Mouse (Mus musculus) MEL (cell line): ENCODE data around the gene Derl2. TPM values are rescaled to one million over a fixed set of nuclear protein-coding genes. Genes with fewer than 3 reads are reported as not detected.
A peak's percentile ranks its signal among the peaks of the same experiment; 100 is the strongest.

ENCODE experiments used
- DNase-seq: peaks from one replicate; pipeline ENCODE4 v3.0.0; 2011; ENCODE audit warnings: low read depth, low spot score
- H3K27ac ChIP-seq: 2 replicates; pipeline ENCODE4 v1.5.1; 2012; ENCODE audit warnings: low read depth, mild to moderate bottlenecking, control low read depth, low read length, moderate library complexity; ENCODE audit not compliant: control insufficient read depth
- H3K27me3 ChIP-seq, 2 experiments: fragments of 150-350 bp in 1 of 2; sonication (generic) in 1 of 2; 2 replicates each; pipeline ENCODE4 v1.6.1; 2012; ENCODE audit warnings: low read length in 2 of 2, mild to moderate bottlenecking in 2 of 2, improper control_type of control experiment in 1 of 2, moderate library complexity in 1 of 2; ENCODE audit not compliant: insufficient read depth in 2 of 2, control insufficient read depth in 1 of 2
- H3K36me3 ChIP-seq, 2 experiments: 2 replicates each; pipeline ENCODE4 v1.6.1; 2012 to 2014; ENCODE audit warnings: low read length in 2 of 2, improper control_type of control experiment in 1 of 2, inconsistent platforms in 1 of 2, mild to moderate bottlenecking in 1 of 2; ENCODE audit not compliant: insufficient read depth in 2 of 2, control insufficient read depth in 1 of 2
- H3K4me1 ChIP-seq, 2 experiments: fragments of 150-350 bp in 1 of 2; sonication (generic) in 1 of 2; 2 replicates each; pipeline ENCODE4 v1.6.1; 2012; ENCODE audit warnings: low read length in 2 of 2, improper control_type of control experiment in 1 of 2, mild to moderate bottlenecking in 1 of 2; ENCODE audit not compliant: insufficient read depth in 2 of 2, control insufficient read depth in 1 of 2
- H3K4me3 ChIP-seq, 2 experiments: fragments of 150-350 bp in 1 of 2; sonication (generic) in 1 of 2; 2 replicates each; pipeline ENCODE4 v1.5.1; 2012; ENCODE audit warnings: low read depth in 2 of 2, low read length in 2 of 2, mild to moderate bottlenecking in 2 of 2, moderate library complexity in 2 of 2, control low read depth in 1 of 2, improper control_type of control experiment in 1 of 2; ENCODE audit not compliant: control insufficient read depth in 1 of 2, insufficient read depth in 1 of 2
- H3K79me2 ChIP-seq: 2 replicates; pipeline ENCODE4 v1.6.1; 2012; ENCODE audit warnings: mild to moderate bottlenecking, low read length, moderate library complexity; ENCODE audit not compliant: control insufficient read depth, poor library complexity, insufficient read depth
- H3K9ac ChIP-seq: 2 replicates; pipeline ENCODE4 v1.6.1; 2012; ENCODE audit warnings: low read depth, mild to moderate bottlenecking, control low read depth, low read length, moderate library complexity; ENCODE audit not compliant: control insufficient read depth, poor library complexity, severe bottlenecking
- H3K9me3 ChIP-seq: fragments of 150-350 bp; sonication (generic); replicated peaks from 2 replicates; pipeline ENCODE4 v1.6.1; 2012; ENCODE audit warnings: mild to moderate bottlenecking, low read length, improper control_type of control experiment, moderate library complexity; ENCODE audit not compliant: insufficient read depth
- BHLHE40 ChIP-seq: IDR thresholded peaks from 2 replicates; pipeline ENCODE4 v1.6.1; 2012; ENCODE audit warnings: low read depth, mild to moderate bottlenecking, inconsistent platforms, low read length, improper control_type of control experiment, borderline replicate concordance
- CHD1 ChIP-seq: IDR thresholded peaks from 2 replicates; pipeline ENCODE4 v1.6.1; 2012; ENCODE audit warnings: low read depth, mild to moderate bottlenecking, inconsistent platforms, low read length, improper control_type of control experiment
- CHD2 ChIP-seq: IDR thresholded peaks from 2 replicates; pipeline ENCODE4 v1.6.1; 2011; ENCODE audit warnings: low read length, improper control_type of control experiment
- CTCF ChIP-seq, 3 experiments: IDR thresholded peaks in 2 of 3; conservative IDR thresholded peaks in 1 of 3; 2 replicates each; pipeline ENCODE4 v1.5.1; 2011 to 2012; ENCODE audit warnings: low read length in 3 of 3, low read depth in 2 of 3, mild to moderate bottlenecking in 2 of 3, improper control_type of control experiment in 1 of 3, inconsistent platforms in 1 of 3, mixed read lengths in 1 of 3, moderate library complexity in 1 of 3; ENCODE audit not compliant: control insufficient read depth in 1 of 3, insufficient read depth in 1 of 3, poor library complexity in 1 of 3, severe bottlenecking in 1 of 3
- ELF1 ChIP-seq: IDR thresholded peaks from 2 replicates; pipeline ENCODE4 v1.6.1; 2014; ENCODE audit warnings: low read depth, mild to moderate bottlenecking, inconsistent platforms, low read length, improper control_type of control experiment, moderate library complexity
- EP300 ChIP-seq, 2 experiments: IDR thresholded peaks; 2 replicates each; pipeline ENCODE4 v1.6.1; 2011; ENCODE audit warnings: improper control_type of control experiment in 2 of 2, low read length in 2 of 2, low read depth in 1 of 2, mild to moderate bottlenecking in 1 of 2
- GABPA ChIP-seq: IDR thresholded peaks from 2 replicates; pipeline ENCODE4 v1.6.1; 2012; ENCODE audit warnings: low read depth, mild to moderate bottlenecking, inconsistent platforms, low read length, improper control_type of control experiment, moderate library complexity
- JUND ChIP-seq: IDR thresholded peaks from 2 replicates; pipeline ENCODE4 v1.6.1; 2011; ENCODE audit warnings: low read depth, mild to moderate bottlenecking, improper control_type of control experiment, low read length
- KAT2A ChIP-seq: conservative IDR thresholded peaks from 2 replicates; pipeline ENCODE4 v1.6.1; 2012; ENCODE audit warnings: low read depth, low read length, improper control_type of control experiment, inconsistent platforms
- MAFK ChIP-seq: IDR thresholded peaks from 2 replicates; pipeline ENCODE4 v1.6.1; 2011; ENCODE audit warnings: low read depth, mild to moderate bottlenecking, low read length, improper control_type of control experiment, borderline replicate concordance
- MAX ChIP-seq: IDR thresholded peaks from 2 replicates; pipeline ENCODE4 v1.6.1; 2011; ENCODE audit warnings: low read length, improper control_type of control experiment
- MAZ ChIP-seq: IDR thresholded peaks from 2 replicates; pipeline ENCODE4 v1.6.1; 2012; ENCODE audit warnings: low read depth, mild to moderate bottlenecking, inconsistent platforms, low read length, improper control_type of control experiment
- MXI1 ChIP-seq: IDR thresholded peaks from 2 replicates; pipeline ENCODE4 v1.6.1; 2011; ENCODE audit warnings: mild to moderate bottlenecking, low read depth, low read length, improper control_type of control experiment
- MYC ChIP-seq: IDR thresholded peaks from 2 replicates; pipeline ENCODE4 v1.6.1; 2011; ENCODE audit warnings: low read depth, mild to moderate bottlenecking, low read length, improper control_type of control experiment, moderate library complexity
- NELFE ChIP-seq: IDR thresholded peaks from 2 replicates; pipeline ENCODE4 v1.6.1; 2011; ENCODE audit warnings: low read depth, low read length, improper control_type of control experiment
- POLR2AphosphoS5 ChIP-seq: IDR thresholded peaks from 2 replicates; pipeline ENCODE4 v1.6.1; 2012; ENCODE audit warnings: low read depth, borderline replicate concordance, mild to moderate bottlenecking, inconsistent platforms, low read length, moderate library complexity, mixed read lengths
- SIN3A ChIP-seq: IDR thresholded peaks from 2 replicates; pipeline ENCODE4 v1.6.1; 2012; ENCODE audit warnings: low read length, improper control_type of control experiment, inconsistent platforms
- SMC3 ChIP-seq: IDR thresholded peaks from 2 replicates; pipeline ENCODE4 v1.6.1; 2011; ENCODE audit warnings: low read depth, low read length, improper control_type of control experiment
- TAL1 ChIP-seq: IDR thresholded peaks from 2 replicates; pipeline ENCODE4 v1.6.1; 2012; ENCODE audit warnings: mild to moderate bottlenecking, inconsistent platforms, low read length, moderate library complexity, mixed read lengths
- TBP ChIP-seq: IDR thresholded peaks from 2 replicates; pipeline ENCODE4 v1.8.0; 2011; ENCODE audit warnings: low read depth, low read length, improper control_type of control experiment
- TCF12 ChIP-seq: IDR thresholded peaks from 2 replicates; pipeline ENCODE4 v1.6.1; 2014; ENCODE audit warnings: low read depth, mild to moderate bottlenecking, inconsistent platforms, low read length, improper control_type of control experiment, moderate library complexity
- ZKSCAN1 ChIP-seq: IDR thresholded peaks from 2 replicates; pipeline ENCODE4 v1.6.1; 2012; ENCODE audit warnings: low read depth, mild to moderate bottlenecking, inconsistent platforms, low read length, improper control_type of control experiment, moderate library complexity
- ZMIZ1 ChIP-seq: IDR thresholded peaks from 2 replicates; pipeline ENCODE4 v1.6.1; 2012; ENCODE audit warnings: low read depth, mild to moderate bottlenecking, inconsistent platforms, low read length, improper control_type of control experiment, moderate library complexity
- polyA plus RNA-seq, 2 experiments: library from polyadenylated mRNA; stranded (reverse) in 1 of 2; unstranded in 1 of 2; fragments of >175 nt in 1 of 2; fragments of >200 nt in 1 of 2; gene quantifications; 2 replicates each; pipeline versions ENCODE4 v1.2.1 to v1.2.4; 2012; ENCODE audit warnings: low replicate concordance in 2 of 2, low read depth in 1 of 2; ENCODE audit not compliant: insufficient read length in 2 of 2, insufficient read depth in 1 of 2, missing spikeins in 1 of 2
- total RNA-seq: library from RNA; depleted of rRNA; stranded (reverse); fragments of 300-350 nt; gene quantifications from 2 replicates; pipeline ENCODE4 v1.2.3, GENCODE M21; 2012

Gene Derl2
- total and polyA plus RNA-seq, 3 experiments, result 32.8 TPM; not detected in 1

DNA sequence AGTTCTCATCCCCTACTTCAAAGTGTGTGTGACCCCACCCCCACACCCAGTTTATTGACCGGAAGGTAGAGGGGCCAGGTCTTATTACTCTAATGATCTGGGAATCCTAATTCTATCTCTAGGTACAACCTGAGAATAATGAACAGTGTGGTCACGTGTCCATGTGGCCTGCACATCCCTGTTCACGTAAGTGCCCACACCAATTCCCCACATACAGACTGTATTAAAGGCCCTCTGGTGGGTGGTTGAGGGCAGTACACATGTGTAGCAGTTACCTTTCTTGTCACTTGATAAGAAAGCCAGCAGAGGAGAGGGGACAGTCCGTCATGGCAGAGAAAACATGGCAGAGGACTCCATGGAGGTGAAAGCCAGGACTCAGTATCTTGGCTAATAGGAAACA lies 45.7 kb downstream of the Derl2 start (continued):
- TF ChIP-seq ELF1 (no peak), MYC (0 out of 2 replicates have a peak, but pooled peaks have one; percentile 52), KAT2A (no peak), SIN3A (peak; percentile 47; the same call in 1 of the 2 replicates), MXI1 (0 out of 2 replicates have a peak, but pooled peaks have one; percentile 38), MAZ (no peak), NELFE (no peak), CHD1 (no peak), MAFK (no peak), BHLHE40 (no peak)

- no peaks in the 10 kb centered on the region for H3K27me3 ChIP-seq
- peaks cover 9 to 12% of the 10 kb centered on the region in 2 experiments for H3K36me3 ChIP-seq
- H3K9ac ChIP-seq, result no peak overlapping the region
- peaks cover 21% of the 10 kb centered on the region for H3K79me2 ChIP-seq
- no peak for DNase-seq
- no peak overlapping the region for H3K27ac ChIP-seq
- no peak overlapping the region for H3K4me3 ChIP-seq
- TF ChIP-seq POLR2AphosphoS5, result no peak
- no peak for TF ChIP-seq MXI1
- TF ChIP-seq TAL1, result no peak
- TF ChIP-seq SMC3, result no peak
- no peak for TF ChIP-seq MAX
- TF ChIP-seq ZKSCAN1, result no peak
- no peak for TF ChIP-seq CHD2
- TF ChIP-seq TBP, result no peak
- TF ChIP-seq SIN3A, result no peak
- no peak for TF ChIP-seq EP300 (IDR thresholded peaks at IDR 0.05; ENCODE audit: low read depth in 1 of 2, low read length in 2 of 2)
- no peak for TF ChIP-seq MYC
- no peak for TF ChIP-seq MAFK
- TF ChIP-seq CTCF (IDR thresholded peaks at IDR 0.05 in 2 of 3, conservative IDR thresholded peaks at IDR 0.05 in 1 of 3; ENCODE audit: control insufficient read depth in 1 of 3, insufficient read depth in 1 of 3, low read depth in 2 of 3, low read length in 3 of 3, poor library complexity in 1 of 3, severe bottlenecking in 1 of 3), result no peak
- no peak for TF ChIP-seq GABPA
- no peak for TF ChIP-seq JUND
- TF ChIP-seq TCF12, result no peak
- no peak for TF ChIP-seq ZMIZ1
- H3K4me1 ChIP-seq, result peaks cover 4 to 10% of the 10 kb centered on the region in 2 experiments; a peak in 3 of 4 replicates
- no peaks in the 10 kb centered on the region for H3K9me3 ChIP-seq
Observed at GRCm38 (mm10) chr11:70972586-70972985, 47.1 kb downstream of the Derl2 start.
